Mouse (Mus musculus) telencephalon, adult 2 months (tissue): ENCODE data around the gene Shcbp1l.
"Not testable (repeated sequence)": the region's sequence is repeated elsewhere in the genome, so short reads cannot be mapped to it uniquely, and the experiment has no call there.

Experiments used
- DNase-seq: peaks from one replicate; pipeline ENCODE4 v3.0.0-alpha.2; 2011; ENCODE audit warnings: low read depth, low spot score

Gene Shcbp1l

DNA sequence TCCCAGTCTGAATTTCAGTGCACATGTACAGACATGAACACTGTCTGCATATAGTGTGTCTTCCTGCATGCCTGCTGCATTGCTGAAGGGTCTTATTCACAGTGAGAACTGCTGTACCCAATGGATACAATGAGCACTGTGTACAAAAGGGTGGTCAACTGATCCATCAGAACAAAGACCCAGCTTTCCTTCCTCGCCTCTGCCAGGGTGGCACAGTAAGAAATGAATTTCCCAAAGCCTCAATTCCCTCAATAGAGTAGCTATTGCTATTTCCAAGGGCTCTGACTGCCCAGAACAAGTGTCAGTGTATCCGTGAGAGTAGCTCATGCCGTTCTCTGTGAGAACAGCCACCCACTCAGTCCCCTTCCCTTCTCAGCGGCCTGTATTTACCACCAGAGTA lies 7.2 kb upstream of the Shcbp1l start:
- DNase-seq: not testable (repeated sequence)

DNA sequence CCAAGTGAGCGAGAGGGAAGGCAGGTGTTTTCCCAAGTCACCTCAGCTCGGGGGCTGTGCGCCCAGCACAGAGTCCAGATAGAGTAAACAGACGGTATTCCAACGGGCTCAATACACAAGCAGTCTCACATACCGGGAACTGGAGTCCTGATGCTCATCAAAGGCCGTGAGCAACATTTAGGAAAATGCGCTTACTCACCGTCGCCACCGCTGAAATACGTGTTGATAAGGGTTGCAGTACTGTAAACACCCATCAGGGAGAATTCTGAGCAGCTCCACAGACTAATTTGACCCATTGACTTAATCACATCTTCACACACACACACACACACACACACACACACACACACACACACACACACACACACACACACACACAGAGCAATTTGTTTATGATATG lies 691 bp upstream of the Shcbp1l start:
- DNase-seq: no peak

DNA sequence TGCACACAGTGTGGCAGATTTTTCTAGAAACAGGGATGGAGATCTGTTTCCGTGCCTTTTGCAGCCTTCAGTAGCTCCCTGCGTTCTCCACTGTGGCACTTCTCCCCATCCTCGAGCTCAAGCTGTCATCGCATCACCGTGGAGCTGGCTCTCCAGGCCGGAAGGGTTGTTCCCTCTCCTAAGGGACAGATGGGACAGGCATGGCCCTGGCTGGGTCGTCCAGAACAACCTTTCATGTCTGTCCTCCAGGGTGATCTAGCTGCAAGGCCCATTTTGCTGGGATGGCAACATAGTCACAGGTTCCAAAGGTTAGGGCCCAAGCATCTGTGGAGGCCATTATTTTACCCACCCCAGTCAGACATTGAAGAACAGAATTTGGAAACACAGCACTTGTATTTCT lies 6.2 kb downstream of the Shcbp1l start:
- DNase-seq: no peak

DNA sequence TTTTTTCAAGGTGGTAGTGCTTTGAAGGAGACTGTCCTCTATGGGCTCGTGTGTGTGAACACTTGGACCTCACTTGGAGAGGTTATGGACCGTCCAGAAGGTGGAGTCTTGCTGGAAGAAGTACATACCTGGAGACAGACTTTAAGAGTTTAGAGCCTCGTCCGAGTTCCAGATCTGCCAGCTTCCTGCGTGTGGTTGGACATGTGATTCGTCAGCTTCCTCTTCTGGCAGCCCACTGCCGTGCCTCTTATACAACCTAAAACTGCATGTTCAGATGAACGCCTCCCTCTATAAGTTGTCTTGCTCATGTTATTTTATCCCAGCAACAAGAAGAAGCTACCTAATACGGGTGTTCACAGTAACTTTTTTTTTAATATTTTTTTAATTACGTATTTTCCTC lies 6.7 kb downstream of the Shcbp1l start:
- DNase-seq: no peak

DNA sequence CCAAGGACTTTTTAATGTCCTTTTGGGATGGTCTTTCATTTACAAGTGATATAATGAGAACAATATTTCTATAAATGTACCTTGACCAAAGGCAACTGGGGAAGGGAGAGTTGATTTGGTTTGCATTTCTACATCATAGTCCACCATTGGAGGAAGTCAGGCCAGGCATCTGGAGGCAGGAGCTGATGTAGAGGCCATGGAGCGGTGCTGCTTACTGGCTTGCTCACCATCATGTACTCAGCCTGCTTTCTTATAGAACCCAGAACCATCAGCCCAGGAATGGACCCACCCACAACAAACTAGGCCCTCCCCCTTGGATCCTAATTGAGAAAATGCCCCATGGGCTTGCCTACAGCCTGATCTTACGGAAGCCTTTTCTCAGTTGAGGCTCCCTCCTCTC lies 7.4 kb downstream of the Shcbp1l start:
- DNase-seq: no peak

DNA sequence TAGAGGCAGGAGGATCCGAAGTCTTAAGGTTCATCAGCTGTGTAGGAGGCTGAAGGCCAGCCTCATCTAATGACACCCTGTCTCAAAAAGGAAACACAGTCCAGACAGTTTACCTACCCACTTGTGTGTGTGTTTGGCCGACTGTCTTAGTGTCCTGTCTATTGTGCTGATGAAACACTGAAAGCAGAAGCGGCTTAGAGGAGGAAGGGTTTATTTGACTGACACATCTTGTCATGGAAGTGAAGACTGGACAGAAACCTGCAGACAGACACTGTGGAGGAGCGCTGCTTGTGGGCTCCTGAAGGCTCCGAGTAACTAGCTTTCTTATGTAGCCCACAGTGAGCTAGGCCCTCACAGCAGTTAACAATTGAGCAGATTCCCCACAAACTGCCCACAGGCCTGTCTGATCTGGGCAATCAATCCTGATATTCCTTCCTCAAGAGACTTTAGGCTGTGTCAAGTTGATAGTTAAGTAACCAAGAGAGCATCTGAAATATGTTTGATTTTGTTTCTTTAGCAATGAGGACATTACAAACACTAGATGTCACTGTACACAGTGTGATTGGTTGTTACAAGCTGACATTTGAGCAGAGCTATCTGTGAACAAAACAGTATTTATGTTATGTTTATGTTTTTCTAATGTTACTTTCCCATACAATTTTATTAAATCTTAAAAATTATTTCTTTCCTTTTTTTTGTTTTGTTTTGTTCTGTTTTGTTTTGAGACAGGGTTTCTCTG lies 9.1 kb downstream of the Shcbp1l start:
- no peak for DNase-seq

DNA sequence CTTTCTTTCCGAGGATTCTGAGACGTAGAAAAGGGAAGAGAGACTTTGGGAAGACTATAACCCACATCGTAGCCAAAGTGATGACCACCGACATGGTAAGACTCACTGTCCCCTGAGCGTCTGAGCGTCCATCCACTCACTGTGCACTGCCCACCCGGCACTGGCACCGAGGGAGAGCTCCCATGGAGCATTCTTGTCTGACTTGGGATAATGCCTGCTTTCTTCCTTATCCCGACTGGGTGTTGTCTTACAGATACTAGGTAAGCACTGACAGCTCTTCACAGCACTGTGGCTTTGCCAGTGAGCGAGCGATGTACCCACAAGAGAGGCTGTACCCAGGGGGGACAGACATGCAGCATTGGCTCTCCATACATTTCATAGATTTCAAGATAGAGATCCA lies 12.6 kb downstream of the Shcbp1l start:
- DNase-seq: no peak

DNA sequence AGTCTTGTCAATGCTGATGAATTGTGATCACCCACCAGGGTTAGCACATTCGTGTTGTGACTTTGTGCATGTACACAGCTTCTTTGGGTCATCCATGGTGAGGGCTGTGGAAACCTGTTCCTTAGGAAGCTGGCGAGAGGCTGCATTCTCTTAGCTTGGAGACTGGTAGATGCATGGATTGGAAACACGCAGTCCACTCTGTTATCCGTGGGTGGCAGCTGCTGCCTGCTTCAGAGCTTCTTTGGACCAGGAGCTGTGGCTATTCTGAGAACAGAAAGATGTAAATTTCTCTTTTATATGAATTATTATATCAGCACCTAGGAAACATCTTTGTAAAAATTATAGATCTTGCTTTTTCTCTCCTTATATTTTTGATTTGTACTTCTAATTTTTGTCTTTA lies 15.8 kb downstream of the Shcbp1l start:
- DNase-seq: peak; percentile 34

DNA sequence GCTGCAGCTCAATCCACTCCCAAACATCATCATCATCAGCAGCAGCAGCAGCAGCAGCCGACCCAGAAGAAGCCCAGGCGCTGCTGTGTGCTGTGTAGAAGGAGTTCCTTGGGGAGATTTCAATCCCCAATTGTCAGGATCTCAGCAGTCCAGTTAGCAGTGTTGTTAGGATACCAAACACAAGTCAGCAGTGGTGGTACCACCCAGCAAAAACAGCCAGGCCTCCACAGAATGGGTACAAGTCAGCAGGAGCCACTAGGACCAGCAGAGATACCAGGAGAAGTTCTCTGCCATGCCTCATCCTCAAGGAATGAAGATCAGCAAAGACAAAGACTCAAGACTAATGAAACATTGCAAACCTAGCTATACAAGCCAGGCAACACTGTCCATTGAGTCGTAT lies 16.7 kb downstream of the Shcbp1l start:
- DNase-seq: no peak

DNA sequence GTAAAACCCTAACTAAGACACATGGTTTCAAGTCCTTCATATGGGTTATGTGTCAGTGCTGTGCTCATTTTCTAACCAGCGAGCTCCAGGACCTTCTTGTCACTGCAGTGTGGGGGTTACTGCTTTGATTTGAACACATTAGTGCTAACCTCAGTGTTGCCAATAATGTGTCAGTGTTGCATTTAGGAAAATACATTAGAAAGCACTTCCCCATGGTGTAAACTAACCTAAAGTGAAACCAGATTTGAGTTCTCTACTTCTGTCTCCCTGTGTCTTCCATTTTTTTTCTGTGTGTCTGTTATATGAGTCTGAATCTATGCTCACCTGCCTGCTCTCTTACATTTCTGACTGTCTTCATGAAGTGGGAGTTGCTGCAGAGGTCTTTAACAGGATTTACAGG lies 18.1 kb downstream of the Shcbp1l start:
- no peak for DNase-seq

DNA sequence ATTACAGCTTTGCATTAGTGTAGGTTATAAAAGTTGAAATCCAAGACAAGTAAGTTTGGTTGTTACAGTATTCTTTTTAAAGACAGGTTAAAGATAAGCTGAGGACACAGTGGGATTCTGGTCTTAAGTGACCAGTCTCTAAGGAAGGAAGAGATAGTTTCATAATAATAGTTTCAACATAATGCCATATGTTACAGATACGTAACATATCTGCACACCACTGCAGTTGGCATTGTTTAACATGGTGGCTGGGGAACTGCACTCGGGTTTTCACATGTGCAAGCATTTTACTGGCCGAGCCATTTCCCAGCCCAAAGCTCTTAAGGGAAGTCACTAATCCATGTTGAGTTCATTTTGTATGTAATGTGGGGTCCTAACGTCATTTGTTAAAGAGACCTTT lies 18.7 kb downstream of the Shcbp1l start:
- no peak for DNase-seq

DNA sequence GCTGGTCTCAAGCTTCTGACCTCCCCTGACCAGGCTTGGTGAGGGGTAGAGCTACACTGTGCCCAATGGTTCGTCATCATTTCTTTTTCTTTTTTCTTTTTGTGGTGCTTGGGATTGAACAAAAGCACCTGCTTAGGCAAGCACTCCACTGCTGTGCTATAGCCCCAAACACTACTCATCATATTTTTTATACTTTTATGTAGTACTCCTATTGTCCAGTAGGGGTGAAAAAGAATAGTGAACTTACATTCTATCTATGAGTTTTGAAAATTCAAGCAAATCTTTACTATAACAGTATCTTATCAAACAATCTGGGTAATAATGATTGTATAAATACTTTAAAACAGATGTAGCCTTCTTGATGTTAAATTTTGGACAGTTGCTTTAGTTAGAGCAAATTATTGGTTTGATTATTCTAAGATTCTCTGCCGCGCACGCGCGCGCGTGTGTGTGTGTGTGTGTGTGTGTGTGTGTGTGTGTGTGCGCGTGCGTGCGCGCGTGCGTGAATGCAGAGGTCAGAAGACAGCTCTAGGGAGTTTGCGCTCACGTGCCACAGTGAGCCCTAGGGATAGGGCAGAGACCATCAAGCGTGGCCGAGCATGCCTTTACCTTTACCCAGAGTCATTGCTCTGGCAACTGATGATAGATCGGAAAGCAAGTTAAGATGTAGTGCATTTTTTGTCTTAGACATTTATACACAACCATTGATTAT lies 21.3 kb downstream of the Shcbp1l start:
- DNase-seq: no peak

DNA sequence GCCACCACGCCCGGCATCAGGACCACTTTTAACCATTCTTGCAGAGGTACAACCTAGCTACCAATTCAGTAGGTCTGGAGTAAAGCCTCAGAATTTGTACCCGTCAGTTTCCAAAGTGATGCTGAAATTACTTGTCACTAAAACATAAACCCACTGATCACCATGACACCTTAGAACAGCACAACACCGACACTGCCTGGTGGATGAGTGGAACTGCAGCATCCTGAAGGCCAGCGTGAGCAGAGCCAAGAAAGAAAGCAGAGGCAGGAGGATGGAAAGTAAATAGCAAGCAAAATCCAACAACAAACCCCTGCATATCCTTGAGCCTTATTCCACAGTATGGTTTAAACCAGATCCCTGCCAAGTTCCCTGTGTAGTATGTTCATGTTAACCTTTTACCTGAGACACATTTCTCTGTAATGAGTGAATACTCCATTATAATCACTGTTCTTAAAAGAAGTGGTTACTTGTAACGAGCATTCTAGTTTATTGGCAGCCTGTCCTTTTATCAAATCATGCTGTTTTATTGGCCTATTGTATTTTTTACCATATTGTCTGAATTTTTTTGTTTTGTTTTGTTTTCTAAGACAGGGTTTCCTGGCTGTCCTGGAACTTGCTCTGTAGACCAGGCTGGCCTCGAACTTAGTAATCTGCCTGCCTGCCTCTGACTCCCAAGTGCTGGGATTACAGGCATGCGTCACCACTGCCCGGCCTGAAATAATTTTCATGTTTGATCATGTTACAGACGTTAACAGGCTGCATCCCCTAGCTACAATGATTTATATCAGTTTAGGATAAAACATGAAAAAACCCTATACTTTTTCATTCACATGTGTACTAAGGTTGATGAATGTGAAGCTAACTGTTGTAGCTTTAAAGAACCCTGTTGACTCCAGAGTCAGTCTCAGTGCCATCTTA lies 26.5 kb downstream of the Shcbp1l start:
- peak; percentile 31 for DNase-seq

DNA sequence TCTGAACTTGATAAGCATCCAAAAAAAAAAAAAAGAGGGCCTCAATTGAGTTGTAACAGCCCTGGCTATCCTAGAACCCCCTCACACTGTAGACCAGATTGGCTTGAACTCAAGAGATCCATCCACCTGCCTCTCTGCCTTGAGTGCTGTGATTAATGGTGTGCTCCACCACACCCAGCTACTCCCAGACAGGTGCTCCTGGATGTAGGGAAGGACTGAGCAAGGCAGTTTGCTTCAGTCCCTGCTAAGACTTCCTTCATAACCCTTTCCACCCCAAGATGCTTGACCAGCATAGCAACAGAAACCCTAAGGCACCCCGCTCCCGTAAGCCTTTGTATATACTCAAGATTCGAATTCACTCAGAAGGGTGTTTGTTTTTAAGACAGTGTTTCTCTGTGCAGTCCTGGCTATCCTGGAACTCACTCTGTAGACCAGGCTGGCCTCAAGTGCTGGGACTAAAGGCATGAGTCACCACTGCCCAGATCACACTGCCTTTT lies 28.2 kb downstream of the Shcbp1l start:
- no peak for DNase-seq

DNA sequence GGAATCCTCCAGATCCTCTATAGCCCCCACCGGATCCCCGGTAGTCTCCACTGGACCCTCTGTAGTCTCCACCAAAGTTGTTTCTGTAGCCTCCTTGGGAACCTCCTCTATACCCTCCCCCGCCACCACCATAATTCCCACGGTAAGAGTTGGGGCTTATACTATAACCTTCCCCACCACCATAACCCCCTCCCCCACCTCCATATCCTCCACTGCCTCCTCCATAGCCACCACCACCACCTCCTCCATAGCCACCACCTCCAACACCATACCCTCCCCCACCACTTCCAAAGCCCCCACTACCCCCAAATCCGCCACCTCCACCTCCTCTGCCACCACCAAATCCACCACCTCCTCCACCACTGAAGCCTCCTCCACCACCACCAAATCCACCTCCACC lies 31.2 kb downstream of the Shcbp1l start:
- DNase-seq: no peak

DNA sequence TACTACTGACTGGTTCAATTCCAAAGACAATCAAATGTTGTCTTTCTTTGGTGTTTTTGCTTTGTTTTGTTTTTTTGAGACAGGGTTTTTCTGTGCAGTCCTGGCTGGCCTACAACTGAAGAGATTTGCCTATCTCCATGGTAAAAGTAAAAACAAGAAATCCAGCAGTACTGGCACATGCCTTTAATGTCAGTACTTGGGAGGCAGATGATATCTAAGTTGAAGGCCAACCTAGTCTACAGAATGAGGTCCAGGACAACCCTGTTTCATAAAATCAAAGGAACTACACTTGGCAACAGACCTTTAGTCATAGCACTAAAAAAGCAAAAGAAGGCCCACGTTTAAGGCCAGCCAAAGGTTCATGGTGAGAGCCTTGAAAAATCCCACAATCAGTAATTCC lies 36.8 kb downstream of the Shcbp1l start:
- no peak for DNase-seq

DNA sequence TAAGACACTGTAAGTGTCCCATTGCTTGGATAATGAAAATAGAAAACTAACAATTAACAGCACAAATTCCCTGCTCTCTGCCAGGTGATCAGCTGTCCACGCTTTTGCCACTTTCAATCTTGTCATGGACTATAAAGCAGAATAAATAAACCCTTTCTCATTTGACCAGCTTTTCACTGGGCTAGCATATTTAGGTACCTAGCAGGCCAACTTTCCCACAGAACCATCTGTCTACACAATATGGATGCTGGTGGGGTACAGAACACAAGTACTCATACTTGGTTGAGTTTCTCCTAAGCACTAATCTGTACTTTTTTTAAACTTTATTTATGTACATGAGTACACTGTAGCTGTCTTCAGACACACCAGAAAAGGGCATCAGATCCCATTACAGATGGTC lies 54.3 kb downstream of the Shcbp1l start:
- DNase-seq: no peak

DNA sequence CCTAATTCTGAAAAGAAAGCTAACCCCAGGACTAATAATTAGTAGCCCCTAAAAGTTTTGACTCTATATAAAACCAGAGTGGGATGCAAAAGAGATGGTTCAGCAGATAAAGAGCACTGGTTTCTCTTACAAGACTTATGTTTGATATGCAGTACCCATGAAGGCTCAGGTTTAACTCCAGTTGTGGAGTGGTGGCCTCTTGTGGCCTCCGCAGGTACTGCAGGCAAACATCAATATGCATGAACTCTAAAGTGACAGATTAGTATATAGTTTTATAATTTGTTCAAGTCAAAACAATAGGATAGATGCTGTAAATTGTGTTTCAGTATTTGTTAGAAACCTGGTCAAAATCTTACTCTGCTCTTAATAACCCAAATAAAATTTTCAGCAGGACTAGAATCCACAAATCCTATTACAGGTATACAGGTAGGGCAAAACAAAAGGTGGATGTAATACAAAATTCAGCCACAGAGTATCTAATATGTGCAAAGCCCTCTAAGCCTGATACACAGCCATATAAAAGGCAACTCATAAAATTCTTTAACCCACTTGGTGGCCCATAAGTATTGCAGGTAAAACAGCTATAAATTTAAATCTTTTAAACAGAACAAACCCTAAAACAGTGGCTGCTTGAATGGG lies 55.5 kb downstream of the Shcbp1l start:
- no peak for DNase-seq

DNA sequence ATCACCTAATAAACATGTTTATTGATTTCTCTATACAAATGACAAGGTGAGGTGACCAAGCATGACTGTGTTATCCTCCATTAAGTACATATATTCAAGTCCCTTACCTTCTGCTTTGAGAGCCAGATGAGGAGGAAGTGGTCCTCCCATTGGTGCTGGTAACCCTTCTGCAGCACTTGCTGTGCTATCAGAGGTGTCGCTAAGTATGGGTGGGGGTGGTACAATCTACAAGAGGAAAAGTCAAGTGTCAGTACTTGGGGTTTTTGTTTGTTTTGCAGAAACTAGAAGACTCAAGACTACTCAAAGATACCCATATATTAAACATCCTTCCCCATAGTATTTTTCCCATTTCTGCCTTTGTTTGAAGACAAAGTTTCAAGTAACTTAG lies 56.1 kb downstream of the Shcbp1l start:
- no peak for DNase-seq

DNA sequence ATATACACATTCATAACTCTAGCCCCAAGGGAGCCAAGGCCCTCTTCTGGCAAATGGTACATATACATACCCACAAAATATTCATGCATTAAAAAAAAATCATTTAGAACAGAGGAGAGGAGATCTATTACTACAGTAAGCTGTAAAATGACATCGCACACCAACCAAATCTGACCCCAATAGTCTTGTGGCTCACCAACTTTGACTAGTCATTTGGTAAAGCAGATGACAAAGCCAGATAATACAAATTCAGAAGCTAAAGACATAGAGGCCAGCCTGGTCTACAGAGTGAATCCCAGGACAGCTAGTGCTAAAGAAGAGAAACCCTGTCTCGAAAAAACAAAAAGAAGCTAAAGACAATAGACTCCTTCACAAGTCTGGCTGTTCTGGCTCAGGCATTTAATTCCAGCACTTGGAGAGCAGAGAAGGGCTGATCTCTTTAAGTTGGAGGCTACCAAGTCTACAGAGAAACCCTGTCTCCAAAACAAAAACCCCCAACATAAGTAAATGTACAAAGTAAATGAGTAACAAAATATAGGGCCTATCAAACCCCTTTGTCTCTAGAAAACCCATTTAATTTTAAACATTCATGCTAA lies 60.3 kb downstream of the Shcbp1l start:
- DNase-seq: no peak

DNA sequence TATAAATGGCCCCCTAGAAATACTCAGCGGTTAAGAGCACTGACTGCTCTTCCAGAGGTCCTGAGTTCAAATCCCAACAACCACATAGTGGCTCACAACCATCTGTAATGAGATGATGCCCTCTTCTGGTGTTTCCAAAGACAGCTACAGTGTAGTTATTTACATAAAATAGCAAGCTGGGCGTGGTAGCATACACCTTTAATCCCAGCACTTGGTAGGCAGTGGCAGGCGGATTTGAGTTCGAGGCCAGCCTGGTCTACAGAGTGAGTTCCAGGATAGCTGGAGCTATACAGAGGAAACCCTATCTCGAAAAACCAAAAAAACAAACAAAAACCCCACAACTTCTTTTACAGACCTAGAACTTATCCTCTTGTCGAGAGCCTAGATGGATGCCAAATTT lies 61.2 kb downstream of the Shcbp1l start:
- DNase-seq: not testable (repeated sequence)
